Mouse (Mus musculus) forebrain, postnatal 0 days (tissue): ENCODE data around the gene Ncor2. TPM values are rescaled to one million over a fixed set of nuclear protein-coding genes. Genes with fewer than 3 reads are reported as not detected.

Source experiments
- ATAC-seq: fragments of 200-750 bp; cut with Nextera tagmentation; 2 replicates; pipeline ENCODE4 v1.8.0; 2017; ENCODE audit warnings: mild to moderate bottlenecking, moderate library complexity
- DNase-seq: peaks from one replicate; pipeline ENCODE4 v3.0.0-alpha.2; 2015
- H3K27ac ChIP-seq: fragments of 300-500 bp; sonication (generic); 2 replicates; pipeline ENCODE4 v1.5.1; 2014; ENCODE audit warnings: low read depth, mild to moderate bottlenecking, antibody characterized with exemption, low read length, moderate library complexity, mixed read lengths
- H3K27me3 ChIP-seq: fragments of 300-500 bp; sonication (generic); 2 replicates; pipeline ENCODE4 v1.6.1; 2014; ENCODE audit warnings: mild to moderate bottlenecking, low read length, mixed read lengths; ENCODE audit not compliant: insufficient read depth
- H3K36me3 ChIP-seq: fragments of 300-500 bp; sonication (generic); 2 replicates; pipeline ENCODE4 v1.6.1; 2014; ENCODE audit warnings: mild to moderate bottlenecking, moderate library complexity; ENCODE audit not compliant: insufficient read depth
- H3K4me1 ChIP-seq: fragments of 300-500 bp; sonication (generic); 2 replicates; pipeline ENCODE4 v1.6.1; 2014; ENCODE audit warnings: antibody characterized with exemption; ENCODE audit not compliant: insufficient read depth
- H3K4me2 ChIP-seq: fragments of 300-500 bp; sonication (generic); 2 replicates; pipeline ENCODE4 v1.6.1; 2014; ENCODE audit warnings: low read depth, mild to moderate bottlenecking, moderate library complexity
- H3K4me3 ChIP-seq: fragments of 300-500 bp; sonication (generic); 2 replicates; pipeline ENCODE4 v1.5.1; 2014; ENCODE audit warnings: low read depth, low read length, mixed read lengths
- H3K9ac ChIP-seq: fragments of 300-500 bp; sonication (generic); 2 replicates; pipeline ENCODE4 v1.6.1; 2014; ENCODE audit warnings: mild to moderate bottlenecking
- H3K9me3 ChIP-seq: fragments of 300-500 bp; sonication (generic); 2 replicates; pipeline ENCODE4 v1.6.1; 2016; ENCODE audit warnings: low read length
- CTCF ChIP-seq: sonication (generic); IDR thresholded peaks from 2 replicates; pipeline ENCODE4 v1.5.1; 2016; ENCODE audit warnings: antibody characterized with exemption, control low read depth, low read depth
- WGBS: fragments of 180-500 bp; shearing (Covaris S2); extraction: QIAGEN DNeasy Blood & Tissue Kit; methylation state at CpG from one replicate; pipeline ENCODE4 v1.1.7; 2014; 5-methylcytosine and 5-hydroxymethylcytosine counted together
- polyA plus RNA-seq: library from polyadenylated mRNA; unstranded; fragments of >200 nt; fragmentation: Nextera tagmentation; extraction: Ambion mirVana; gene quantifications from 2 replicates; pipeline ENCODE4 v1.2.1, GENCODE M21; 2015
- total RNA-seq: library from RNA; depleted of rRNA; stranded (reverse); fragments of >200 nt; gene quantifications from 2 replicates; pipeline ENCODE4 v1.2.3, GENCODE M21; 2014

Ncor2 gene
- total and polyA plus RNA-seq, 2 experiments from 2014 or later, result 12.7 to 16.8 TPM

DNA sequence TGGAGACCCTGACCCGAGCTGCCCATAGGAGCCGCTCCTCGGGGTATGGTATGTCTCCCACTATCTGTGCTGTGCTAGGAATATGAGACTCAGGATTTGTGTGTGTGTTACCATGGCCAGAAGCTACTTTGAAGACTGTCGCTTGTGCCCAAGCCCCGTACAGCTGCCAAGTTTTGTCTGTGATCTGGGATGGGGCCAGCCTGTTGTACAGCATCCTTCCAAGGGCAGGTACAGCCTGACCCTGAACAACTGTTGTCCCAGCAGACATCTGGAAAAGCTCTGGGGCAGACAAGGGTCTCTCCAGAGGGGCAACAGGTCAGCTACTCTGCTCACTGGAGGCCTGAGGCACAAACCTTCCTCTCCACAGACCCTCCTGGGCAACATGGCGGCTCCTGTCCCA lies 95.3 kb downstream of the Ncor2 start:
- no peak for ATAC-seq
- no peak for TF ChIP-seq CTCF
- 79% methylated on average over 6 of the region's 6 CpGs for WGBS

DNA sequence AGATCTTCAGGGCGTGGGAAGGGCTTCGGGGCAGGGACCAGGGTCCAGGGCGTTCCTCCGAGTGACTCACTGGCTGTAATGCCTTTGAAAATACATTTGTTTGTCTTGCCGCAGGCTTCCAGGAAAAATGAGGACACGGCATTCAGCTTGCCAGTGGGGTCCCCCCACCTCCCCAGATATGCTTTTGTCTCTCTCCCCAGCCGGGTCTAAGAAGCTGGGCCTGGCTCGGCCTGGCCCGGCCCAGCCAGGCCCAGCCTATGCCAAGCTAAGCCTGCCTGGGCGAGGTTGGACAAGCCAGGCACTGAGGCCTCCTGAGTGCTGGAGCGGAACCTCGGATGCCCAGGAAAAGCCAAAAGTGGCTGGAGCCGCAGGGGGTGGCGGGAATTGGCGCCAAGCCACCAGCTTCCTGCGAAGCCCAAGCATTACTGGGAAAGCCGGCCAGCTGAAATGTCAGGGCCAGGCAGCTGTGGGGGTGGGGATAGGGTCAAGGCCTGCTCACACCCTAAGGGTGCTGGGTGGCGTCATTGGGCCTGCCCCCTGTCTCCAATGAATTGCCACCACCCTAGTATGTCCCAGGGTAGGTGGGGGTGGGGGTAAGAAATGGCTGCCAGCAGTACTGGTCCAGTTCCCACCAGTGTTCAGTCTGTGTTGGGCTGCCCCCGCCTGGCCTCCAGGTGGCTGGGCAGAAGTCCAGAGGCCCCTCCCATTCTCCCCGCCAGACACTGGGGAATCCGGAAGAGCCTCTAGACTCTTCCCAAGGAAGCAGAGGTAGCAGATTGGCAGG lies 97.5 kb downstream of the Ncor2 start:
- no peak overlapping the region for H3K4me2 ChIP-seq
- peak overlapping the region; percentile 62 for H3K27ac ChIP-seq
- H3K4me3 ChIP-seq, result no peak overlapping the region
- DNase-seq, result peak; percentile 68
- H3K9me3 ChIP-seq, result no peaks in the 10 kb centered on the region
- no peaks in the 10 kb centered on the region for H3K27me3 ChIP-seq
- no peak overlapping the region for H3K9ac ChIP-seq
- peaks cover 76% of the 10 kb centered on the region for H3K36me3 ChIP-seq
- no peaks in the 10 kb centered on the region for H3K4me1 ChIP-seq
- WGBS, result 38% methylated on average over 21 of the region's 21 CpGs
- no peak for TF ChIP-seq CTCF
- ATAC-seq, result peak; percentile 82

More for the DNA sequence above, 95.3 kb downstream of the Ncor2 start:
- H3K27me3 ChIP-seq, result no peaks in the 10 kb centered on the region
- H3K4me1 ChIP-seq, result no peaks in the 10 kb centered on the region
- no peak overlapping the region for H3K4me2 ChIP-seq
- no peaks in the 10 kb centered on the region for H3K9me3 ChIP-seq
- no peak overlapping the region for H3K9ac ChIP-seq
- H3K27ac ChIP-seq, result no peak overlapping the region
- peaks cover 85% of the 10 kb centered on the region for H3K36me3 ChIP-seq
- H3K4me3 ChIP-seq, result no peak overlapping the region
- DNase-seq, result no peak

DNA sequence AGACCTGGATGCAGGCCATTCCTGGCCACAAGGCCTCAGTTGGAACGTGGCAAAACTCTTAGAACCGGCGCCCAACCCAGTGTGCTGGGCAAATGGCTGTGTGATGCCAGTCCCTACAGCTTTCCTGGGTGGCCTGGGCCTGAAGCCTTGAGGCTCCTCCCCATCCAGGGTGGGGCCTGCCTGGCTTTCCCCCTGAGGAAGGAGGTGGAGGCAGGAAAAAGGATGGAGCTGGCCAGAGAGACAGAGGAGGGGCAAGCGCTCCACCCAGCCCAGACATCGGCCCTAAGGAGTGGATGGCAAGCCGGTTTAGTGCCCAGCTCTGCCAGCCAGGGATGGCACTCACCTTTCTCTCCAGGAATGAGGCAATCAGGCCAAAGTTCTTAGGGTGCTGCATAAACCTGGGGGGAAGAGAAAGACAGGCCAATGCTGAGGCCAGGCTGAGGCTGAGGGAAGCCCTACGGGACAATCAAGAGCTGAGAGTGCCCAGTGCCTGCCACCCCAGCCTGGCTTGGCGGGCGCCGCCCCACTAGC lies 98.2 kb downstream of the Ncor2 start:
- no peak for DNase-seq
- TF ChIP-seq CTCF, result no peak
- ATAC-seq, result peak; percentile 26
- Histone ChIP-seq H3K4me3 (no peak overlapping the region), H3K27me3 (no peaks in the 10 kb centered on the region), H3K4me1 (no peaks in the 10 kb centered on the region), H3K36me3 (peaks cover 70% of the 10 kb centered on the region), H3K9ac (no peak overlapping the region), H3K4me2 (no peak overlapping the region), H3K27ac (peak overlapping the region; percentile 62), H3K9me3 (no peaks in the 10 kb centered on the region)
- WGBS, result 61% methylated on average over 10 of the region's 10 CpGs

DNA sequence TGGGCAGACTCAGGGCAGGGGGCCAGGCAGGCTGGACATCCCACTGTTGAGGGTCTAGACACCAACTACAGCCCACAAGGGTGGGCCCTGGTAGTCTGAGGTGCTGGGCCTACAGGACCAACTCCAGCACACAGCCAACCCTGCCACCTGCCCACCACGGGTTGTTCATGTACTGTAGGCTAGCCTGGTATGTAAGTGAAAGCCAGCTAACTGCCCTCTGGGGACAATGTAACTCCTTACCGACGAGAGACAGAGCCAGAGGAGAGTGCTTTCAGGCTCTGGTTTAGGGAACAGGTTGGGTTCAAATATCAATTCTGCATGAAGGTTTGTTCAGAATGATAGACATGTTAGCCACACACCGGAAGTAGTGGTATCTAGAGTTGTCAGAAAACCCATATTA lies 98.7 kb downstream of the Ncor2 start:
- Histone ChIP-seq H3K4me2 (no peak overlapping the region), H3K4me1 (no peaks in the 10 kb centered on the region), H3K36me3 (peaks cover 65% of the 10 kb centered on the region), H3K9me3 (no peaks in the 10 kb centered on the region), H3K4me3 (no peak overlapping the region), H3K9ac (no peak overlapping the region), H3K27ac (no peak overlapping the region), H3K27me3 (no peaks in the 10 kb centered on the region)
- WGBS, result 88% methylated on average over 4 of the region's 4 CpGs
- DNase-seq (no peak), ATAC-seq (no peak)
- TF ChIP-seq CTCF, result no peak

DNA sequence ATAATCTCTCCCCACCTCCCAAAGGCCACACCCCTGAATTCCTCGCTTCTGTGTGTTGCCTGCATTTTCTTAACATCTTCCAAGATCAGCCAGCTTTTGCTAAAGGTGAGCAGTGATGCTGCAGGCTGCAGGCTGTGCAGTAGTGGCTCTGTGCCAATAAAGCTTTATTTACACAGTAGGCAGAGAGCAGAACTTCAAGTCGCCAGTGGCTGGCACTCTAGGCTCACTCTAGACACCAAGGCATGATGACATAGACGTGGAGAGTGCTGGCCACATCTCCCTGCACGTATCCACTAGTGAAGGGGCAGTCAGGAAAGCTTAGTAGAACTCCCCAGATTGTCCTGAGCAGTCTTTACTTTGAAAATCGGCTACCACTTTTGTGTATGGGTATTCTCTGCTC lies 100.8 kb downstream of the Ncor2 start:
- Histone ChIP-seq H3K27me3 (no peaks in the 10 kb centered on the region), H3K27ac (no peak overlapping the region), H3K9ac (no peak overlapping the region), H3K4me3 (no peak overlapping the region), H3K4me2 (no peak overlapping the region), H3K36me3 (peaks cover 44% of the 10 kb centered on the region), H3K4me1 (no peaks in the 10 kb centered on the region), H3K9me3 (no peaks in the 10 kb centered on the region)
- 75% methylated on average over 5 of the region's 5 CpGs for WGBS
- no peak for TF ChIP-seq CTCF
- ATAC-seq (no peak), DNase-seq (no peak)

DNA sequence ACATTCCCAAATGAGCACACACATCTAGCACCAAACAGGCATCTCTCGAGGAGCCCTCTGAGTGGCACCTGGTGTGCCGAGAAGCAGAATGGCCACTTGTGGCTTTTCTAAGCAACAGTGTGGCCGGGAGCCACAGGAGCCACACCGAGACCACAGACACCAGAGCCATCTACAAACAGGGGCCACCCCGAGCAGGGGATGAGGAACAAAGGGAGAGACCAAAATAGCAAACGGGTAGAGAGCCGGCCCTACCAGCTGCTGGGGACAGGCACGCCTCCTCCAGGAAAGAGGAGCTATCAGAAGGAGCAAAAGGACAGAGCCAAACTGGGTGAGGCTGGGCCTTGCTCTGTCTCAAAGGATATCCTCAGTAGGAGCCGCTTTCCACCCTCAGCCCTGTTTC lies 102.8 kb downstream of the Ncor2 start:
- H3K36me3 ChIP-seq, result peaks cover 28% of the 10 kb centered on the region
- no peaks in the 10 kb centered on the region for H3K27me3 ChIP-seq
- H3K4me1 ChIP-seq, result no peaks in the 10 kb centered on the region
- DNase-seq, result no peak
- WGBS, result 81% methylated on average over 9 of the region's 9 CpGs
- ATAC-seq, result no peak
- H3K9ac ChIP-seq, result no peak overlapping the region
- H3K4me2 ChIP-seq, result no peak overlapping the region
- no peaks in the 10 kb centered on the region for H3K9me3 ChIP-seq
- no peak overlapping the region for H3K4me3 ChIP-seq
- TF ChIP-seq CTCF, result no peak
- no peak overlapping the region for H3K27ac ChIP-seq

DNA sequence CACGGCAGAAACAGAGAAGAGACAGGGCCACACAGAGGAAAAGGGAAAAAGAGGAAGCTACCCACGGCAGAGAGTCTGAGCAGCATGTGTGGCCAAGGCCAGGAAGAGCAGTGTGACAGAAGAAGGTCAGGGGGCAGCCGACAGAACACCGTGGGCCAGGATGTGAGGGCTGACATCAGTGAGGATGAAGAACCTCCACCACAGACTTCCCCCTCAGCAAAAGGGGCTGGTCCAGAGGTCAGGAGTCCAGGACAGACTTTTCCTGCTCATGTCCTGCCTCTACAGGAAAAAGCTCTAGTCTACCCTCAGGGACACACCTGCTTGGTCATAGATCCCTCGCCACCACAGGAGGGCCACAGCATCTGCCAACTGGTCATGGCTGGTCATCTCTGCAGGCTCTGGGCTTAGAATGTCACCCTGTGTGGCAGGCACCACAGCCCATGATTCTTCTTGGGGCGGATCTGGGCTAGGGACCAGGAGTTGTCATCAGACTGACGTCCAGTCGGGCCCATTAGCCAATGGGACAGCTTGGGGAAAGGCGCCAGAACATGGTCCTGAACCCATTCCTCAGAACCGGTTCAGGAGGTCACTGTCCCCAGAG lies 104.3 kb downstream of the Ncor2 start:
- Histone ChIP-seq H3K4me1 (no peaks in the 10 kb centered on the region), H3K36me3 (peaks cover 19% of the 10 kb centered on the region)

More for the DNA sequence above, 104.3 kb downstream of the Ncor2 start:
- Histone ChIP-seq H3K27me3 (no peaks in the 10 kb centered on the region), H3K9me3 (no peaks in the 10 kb centered on the region), H3K27ac (no peak overlapping the region), H3K9ac (no peak overlapping the region), H3K4me2 (no peak overlapping the region), H3K4me3 (no peak overlapping the region)
- 80% methylated on average over 10 of the region's 10 CpGs for WGBS
- ATAC-seq (no peak), DNase-seq (no peak)
- no peak for TF ChIP-seq CTCF
